Mouse (Mus musculus): ENCODE results near the gene Ctnnbip1. TPM values are rescaled to one million over a fixed set of nuclear protein-coding genes. Genes with fewer than 3 reads are reported as not detected.

The Ctnnbip1 gene
- 58.9 and 64.4 TPM in 2 replicates for polyA plus RNA-seq (2015; fragmentation: Nextera tagmentation; extraction: Ambion mirVana)

DNA sequence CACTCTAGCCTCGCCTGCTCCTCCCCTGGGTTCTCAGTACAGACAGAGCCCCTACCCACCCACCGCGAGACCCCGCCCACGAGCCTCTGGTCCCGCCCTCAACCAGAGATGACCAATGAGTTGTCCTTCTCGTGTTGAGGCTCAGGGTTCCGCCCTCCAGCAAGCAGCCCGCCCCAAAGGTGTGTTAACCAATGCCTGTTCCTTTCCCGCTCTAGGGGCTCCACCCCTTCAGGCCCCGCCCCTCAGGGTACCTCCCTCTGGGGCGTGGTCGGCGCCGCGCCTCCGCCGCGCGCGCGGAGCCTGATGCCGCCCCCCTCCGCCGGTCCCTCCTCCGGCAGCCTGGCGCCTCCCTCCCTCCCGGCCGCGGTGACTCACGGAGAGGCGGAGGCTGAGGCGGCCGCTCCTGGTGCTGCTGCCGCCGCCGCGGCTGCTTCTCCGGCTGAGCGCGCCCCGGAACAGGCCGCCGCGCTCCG is at the start of gene Ctnnbip1:
TSS of gene Ctnnbip1 (plus strand) at position 369 of the 473 bp plus-strand sequence.
- Histone ChIP-seq H3K36me3 (no peaks in the 10 kb centered on the region), H3K27ac (peak within 1 kb of the TSS; percentile 82), H3K9ac (peak within 1 kb of the TSS; percentile 95), H3K9me3 (no peaks in the 10 kb centered on the region), H3K4me3 (peak within 1 kb of the TSS; percentile 87), H3K4me1 (peaks cover 16% of the 10 kb centered on the region), H3K27me3 (no peaks in the 10 kb centered on the region), H3K4me2 (peak within 1 kb of the TSS; percentile 88)
- ATAC-seq (ENCODE audit: insufficient number of reproducible peaks, low FRiP score, low TSS enrichment, low read depth), result peak; percentile 98
- under 1% methylated on average over 42 of the region's 46 CpGs for WGBS

- H3K9ac ChIP-seq, result no peak overlapping the region
- ATAC-seq (ENCODE audit: insufficient number of reproducible peaks, low FRiP score, low TSS enrichment, low read depth), result no peak
- H3K4me3 ChIP-seq, result no peak overlapping the region
- no peak overlapping the region for H3K4me2 ChIP-seq
- H3K36me3 ChIP-seq, result peaks cover 41% of the 10 kb centered on the region
- H3K27me3 ChIP-seq, result no peaks in the 10 kb centered on the region
- H3K27ac ChIP-seq, result no peak overlapping the region
- no peaks in the 10 kb centered on the region for H3K4me1 ChIP-seq
- 97% methylated on average over 3 of the region's 3 CpGs for WGBS
- no peaks in the 10 kb centered on the region for H3K9me3 ChIP-seq
Measured at GRCm38 (mm10) chr4:149469557-149469956, 48.5 kb upstream of the Ctnnbip1 start.

DNA sequence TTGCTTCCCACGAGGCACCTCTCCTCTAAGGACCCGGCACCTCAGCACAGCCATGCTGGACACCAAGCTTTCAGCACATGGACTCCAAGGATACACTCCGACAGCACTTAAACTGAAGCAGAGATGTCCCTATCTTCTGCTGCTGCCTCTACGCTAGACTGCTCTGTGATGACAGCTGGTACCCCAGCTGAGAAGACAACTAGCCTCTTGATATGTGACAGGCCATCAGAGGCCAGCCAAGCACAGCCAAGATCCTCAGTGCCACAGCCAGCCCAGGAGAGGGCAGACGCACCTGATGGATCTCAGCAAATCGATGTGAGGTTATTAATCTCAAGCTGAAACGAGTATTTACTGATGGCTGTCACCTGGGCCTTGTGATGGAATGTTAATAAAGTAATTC is 42.9 kb upstream of the Ctnnbip1 start:
- Histone ChIP-seq H3K4me2 (no peak overlapping the region), H3K9me3 (no peaks in the 10 kb centered on the region), H3K27me3 (no peaks in the 10 kb centered on the region), H3K9ac (no peak overlapping the region), H3K27ac (no peak overlapping the region), H3K4me3 (no peak overlapping the region), H3K4me1 (no peaks in the 10 kb centered on the region), H3K36me3 (peaks cover 30% of the 10 kb centered on the region)
- ATAC-seq (ENCODE audit: insufficient number of reproducible peaks, low FRiP score, low TSS enrichment, low read depth), result no peak
- 78% methylated on average over 7 of the region's 7 CpGs for WGBS

DNA sequence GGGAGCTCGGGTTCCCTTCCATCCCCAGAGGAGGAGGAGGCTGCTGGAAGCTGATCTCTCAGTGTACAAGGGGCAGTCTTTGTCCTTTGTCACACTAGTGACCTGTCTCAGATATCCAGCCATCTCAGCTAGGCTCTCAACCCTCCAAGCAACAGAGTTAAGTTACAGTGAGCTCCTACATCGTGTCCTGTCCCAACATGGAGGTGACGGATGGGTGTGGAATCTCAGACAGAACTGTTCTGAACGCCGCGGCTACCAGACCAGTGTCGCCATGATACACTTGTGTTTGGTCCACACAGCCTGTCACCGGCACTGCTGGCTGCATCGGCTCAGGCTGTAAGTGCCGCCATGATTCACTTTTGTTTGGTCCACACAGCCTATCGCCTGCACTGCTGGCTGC is 41.0 kb upstream of the Ctnnbip1 start, which contains the start of gene Tmem274:
TSS of gene Tmem274 (plus strand) at position 301 of the 400 bp plus-strand sequence.
- ATAC-seq (ENCODE audit: insufficient number of reproducible peaks, low FRiP score, low TSS enrichment, low read depth), result no peak
- Histone ChIP-seq H3K4me2 (no peak within 1 kb of the TSS), H3K27ac (no peak within 1 kb of the TSS), H3K27me3 (no peaks in the 10 kb centered on the region), H3K36me3 (peaks cover 25% of the 10 kb centered on the region), H3K4me3 (no peak within 1 kb of the TSS), H3K9me3 (no peaks in the 10 kb centered on the region), H3K4me1 (no peaks in the 10 kb centered on the region), H3K9ac (no peak within 1 kb of the TSS)
- 85% methylated on average over 11 of the region's 11 CpGs for WGBS

DNA sequence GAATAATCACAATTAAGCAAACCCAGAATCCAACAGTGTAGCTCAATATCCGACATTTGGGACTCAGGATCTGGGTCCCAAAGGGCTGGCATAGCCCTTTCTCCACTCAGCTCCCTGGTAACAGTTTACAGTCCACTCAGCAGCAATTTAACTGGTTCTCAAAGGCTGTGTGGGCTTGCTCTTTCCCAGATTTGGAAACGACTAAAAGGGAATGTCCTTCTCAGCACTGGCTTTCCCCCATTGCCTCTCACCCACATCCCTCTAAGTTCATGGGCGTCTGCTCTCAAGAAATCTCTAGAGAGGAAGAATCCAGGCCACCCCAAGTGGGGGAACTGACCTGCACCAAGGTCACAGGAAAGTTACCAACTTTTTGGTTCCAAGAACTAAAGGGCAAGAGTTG is 33.5 kb upstream of the Ctnnbip1 start:
- Histone ChIP-seq H3K4me1 (peaks cover 21% of the 10 kb centered on the region), H3K4me2 (peak overlapping the region; percentile 65), H3K36me3 (peaks cover 27% of the 10 kb centered on the region), H3K4me3 (peak overlapping the region; percentile 65), H3K27ac (peak overlapping the region; percentile 80; the same call in 1 of the 2 replicates), H3K27me3 (no peaks in the 10 kb centered on the region), H3K9me3 (no peaks in the 10 kb centered on the region), H3K9ac (peak overlapping the region; percentile 68)
- WGBS, result 47% methylated on average over 3 of the region's 3 CpGs
- ATAC-seq (ENCODE audit: insufficient number of reproducible peaks, low FRiP score, low TSS enrichment, low read depth), result no peak

DNA sequence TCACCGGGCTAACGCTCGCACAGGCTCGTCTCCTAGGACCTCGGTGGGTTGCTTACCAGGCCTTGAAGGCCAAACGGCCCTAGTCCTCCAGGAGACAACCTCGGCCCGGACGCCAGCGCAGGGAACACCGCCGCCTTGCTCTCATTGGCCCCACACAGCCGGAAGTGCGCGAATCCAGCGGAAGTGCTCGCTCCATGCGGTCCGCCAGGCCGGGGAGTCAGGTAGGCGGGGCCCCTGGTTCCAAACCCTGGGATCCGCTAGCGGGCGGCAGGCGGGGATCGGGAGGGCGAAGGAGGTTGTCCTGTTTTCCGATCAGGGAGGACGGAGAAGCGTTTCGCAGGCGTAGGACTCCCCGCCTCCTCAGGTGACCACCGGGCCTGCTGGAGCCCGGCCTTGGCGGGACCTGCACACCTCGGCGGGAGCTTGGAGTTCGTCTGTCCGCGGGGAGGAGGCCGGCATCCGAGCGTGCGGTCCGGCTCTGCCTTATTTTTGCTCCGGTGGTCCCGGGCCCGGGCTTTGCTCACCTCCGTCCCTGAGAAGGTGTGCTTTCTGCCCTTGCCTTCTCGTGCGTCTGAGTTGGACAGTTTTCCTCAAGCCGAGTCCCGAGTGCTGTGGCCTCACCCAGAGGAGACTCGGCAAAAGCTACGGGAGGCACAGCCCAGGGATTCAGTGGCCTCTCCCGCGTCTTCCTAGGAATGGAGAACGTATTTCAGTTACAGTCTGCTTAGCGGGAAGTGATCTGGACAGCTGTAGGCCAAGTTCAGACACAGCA is 32.8 kb upstream of the Ctnnbip1 start, which contains the start of the genes Nmnat1 and Lzic:
TSS of gene Nmnat1 (minus strand) at position 150 of the 772 bp plus-strand sequence.
TSS of gene Lzic (plus strand) at position 177 of the 772 bp plus-strand sequence.
- 0% methylated on average over 60 of the region's 60 CpGs for WGBS
- peak within 1 kb of the TSS; percentile 65 for H3K4me2 ChIP-seq
- no peaks in the 10 kb centered on the region for H3K9me3 ChIP-seq
- H3K4me3 ChIP-seq, result peak within 1 kb of the TSS; percentile 65
- H3K9ac ChIP-seq, result peak within 1 kb of the TSS; percentile 68
- H3K36me3 ChIP-seq, result peaks cover 34% of the 10 kb centered on the region
- peaks cover 21% of the 10 kb centered on the region for H3K4me1 ChIP-seq
- H3K27ac ChIP-seq, result peak within 1 kb of the TSS; percentile 80
- peak; percentile 94 for ATAC-seq (ENCODE audit: insufficient number of reproducible peaks, low FRiP score, low TSS enrichment, low read depth)
- H3K27me3 ChIP-seq, result no peaks in the 10 kb centered on the region

GRCm38 (mm10) chr4:149485825-149486206 is 32.2 kb upstream of the Ctnnbip1 start:
- peak overlapping the region; percentile 80 for H3K27ac ChIP-seq
- H3K27me3 ChIP-seq, result no peaks in the 10 kb centered on the region
- peaks cover 37% of the 10 kb centered on the region for H3K36me3 ChIP-seq
- H3K4me3 ChIP-seq, result peak overlapping the region; percentile 65
- peak overlapping the region; percentile 65 for H3K4me2 ChIP-seq
- ATAC-seq (ENCODE audit: insufficient number of reproducible peaks, low FRiP score, low TSS enrichment, low read depth), result no peak
- H3K9ac ChIP-seq, result peak overlapping the region; percentile 68
- peaks cover 21% of the 10 kb centered on the region for H3K4me1 ChIP-seq
- no peaks in the 10 kb centered on the region for H3K9me3 ChIP-seq
- WGBS, result under 1% methylated on average over 10 of the region's 10 CpGs

GRCm38 (mm10) chr4:149487729-149488128 is 30.3 kb upstream of the Ctnnbip1 start:
- H3K9me3 ChIP-seq, result no peaks in the 10 kb centered on the region
- ATAC-seq (ENCODE audit: insufficient number of reproducible peaks, low FRiP score, low TSS enrichment, low read depth), result no peak
- no peak overlapping the region for H3K27ac ChIP-seq
- peaks cover 50% of the 10 kb centered on the region for H3K36me3 ChIP-seq
- H3K4me2 ChIP-seq, result no peak overlapping the region
- peaks cover 21% of the 10 kb centered on the region for H3K4me1 ChIP-seq
- WGBS, result 86% methylated on average over 12 of the region's 12 CpGs
- H3K9ac ChIP-seq, result no peak overlapping the region
- no peaks in the 10 kb centered on the region for H3K27me3 ChIP-seq
- no peak overlapping the region for H3K4me3 ChIP-seq

GRCm38 (mm10) chr4:149489415-149490240 is 28.4 kb upstream of the Ctnnbip1 start:
- no peak for ATAC-seq (ENCODE audit: insufficient number of reproducible peaks, low FRiP score, low TSS enrichment, low read depth)
- Histone ChIP-seq H3K27me3 (no peaks in the 10 kb centered on the region), H3K9ac (no peak overlapping the region), H3K4me3 (no peak overlapping the region), H3K36me3 (peaks cover 67% of the 10 kb centered on the region), H3K27ac (no peak overlapping the region), H3K9me3 (no peaks in the 10 kb centered on the region), H3K4me2 (no peak overlapping the region), H3K4me1 (peaks cover 14% of the 10 kb centered on the region)
- 94% methylated on average over 14 of the region's 14 CpGs for WGBS

DNA sequence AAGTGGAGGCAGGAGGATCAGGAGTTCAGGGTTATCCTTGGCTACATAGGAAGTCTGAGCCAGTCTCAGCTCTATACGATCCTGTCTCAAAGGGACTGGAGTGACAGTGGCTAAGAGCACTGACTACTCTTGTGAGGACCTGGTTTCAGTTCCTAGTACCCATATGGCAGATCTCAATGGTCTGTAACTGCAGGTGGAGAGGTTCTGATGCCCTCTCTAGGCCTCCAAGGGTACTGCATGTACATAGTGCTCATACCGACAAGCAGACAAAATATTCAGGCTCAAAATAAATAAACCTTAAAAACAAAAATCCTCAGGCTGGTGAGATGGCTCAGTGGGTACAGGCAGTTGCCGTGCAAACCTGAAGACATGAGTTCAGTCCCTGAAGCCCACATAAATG is 26.9 kb upstream of the Ctnnbip1 start:
- H3K4me1 ChIP-seq, result peaks cover 12% of the 10 kb centered on the region
- 93% methylated on average over 3 of the region's 3 CpGs for WGBS
- no peak for ATAC-seq (ENCODE audit: insufficient number of reproducible peaks, low FRiP score, low TSS enrichment, low read depth)

GRCm38 (mm10) chr4:149496612-149497011 is 21.4 kb upstream of the Ctnnbip1 start:
- no peaks in the 10 kb centered on the region; the same call in 1 of the 2 replicates for H3K4me1 ChIP-seq
- H3K4me2 ChIP-seq, result no peak overlapping the region
- no peak for ATAC-seq (ENCODE audit: insufficient number of reproducible peaks, low FRiP score, low TSS enrichment, low read depth)
- H3K9me3 ChIP-seq, result no peaks in the 10 kb centered on the region
- 54% methylated on average over 2 of the region's 2 CpGs for WGBS
- 0 out of 2 replicates have a peak overlapping the region, but pooled peaks have one; percentile 3 for H3K27ac ChIP-seq
- H3K9ac ChIP-seq, result no peak overlapping the region
- no peak overlapping the region for H3K4me3 ChIP-seq
- H3K27me3 ChIP-seq, result no peaks in the 10 kb centered on the region
- peaks cover 75% of the 10 kb centered on the region for H3K36me3 ChIP-seq

More for the DNA sequence above, 26.9 kb upstream of the Ctnnbip1 start:
- H3K4me2 ChIP-seq, result no peak overlapping the region
- no peaks in the 10 kb centered on the region for H3K9me3 ChIP-seq
- H3K27ac ChIP-seq, result no peak overlapping the region
- H3K36me3 ChIP-seq, result peaks cover 80% of the 10 kb centered on the region
- no peak overlapping the region for H3K4me3 ChIP-seq
- no peaks in the 10 kb centered on the region for H3K27me3 ChIP-seq
- no peak overlapping the region for H3K9ac ChIP-seq

Measured in limb, embryonic 15.5 days (tissue).